In genomic region chr3:70035593-70035992, GRCm38 (mm10) we compare ENCODE assay signal across 10 mouse cellular contexts. TPM values are rescaled to one million over a fixed set of nuclear protein-coding genes. Genes with fewer than 3 reads are reported as not detected.
DNase-seq lines count a peak whose midpoint lies in the region; ATAC-seq and TF ChIP-seq lines count a peak whose summit lies in the region.
"Had no signal": no experiment of that assay in that cellular context is flagged by ENCODE, and none has a peak within 500 bp of the region (broad histone marks: within the 10 kb centered on the region; RNA-seq: fewer than 3 reads in every experiment).

No protein-coding gene starts in this region.

- no peak overlapping the region for H3K4me2 ChIP-seq in limb, embryonic 14.5 days (replicated peaks; ENCODE audit: low read depth, low read length, severe bottlenecking)

- H3K4me3 ChIP-seq in limb, embryonic 14.5 days (replicated peaks; ENCODE audit: low read length), result no peak overlapping the region
- no peak overlapping the region for H3K4me3 ChIP-seq in limb, embryonic 10.5 days

- TF ChIP-seq POLR2A in limb, embryonic 14.5 days (IDR thresholded peaks at IDR 0.05; ENCODE audit: borderline replicate concordance, extremely low read depth, insufficient read depth, insufficient read length), result no peak

- peak; percentile 37 for DNase-seq in limb, embryonic 14.5 days (ENCODE audit: low spot score)
- DNase-seq in limb, embryonic 10.5 days (ENCODE audit: low spot score), result no peak
- peak; percentile 67 to 71 for DNase-seq in cerebellum, postnatal 14 days
- DNase-seq in layer of hippocampus, adult 8-10 months (ENCODE audit: low spot score in 2 of 2), result peak; percentile 31 to 68
- peak; percentile 58 for DNase-seq in right cerebral cortex, postnatal 14 days
- DNase-seq: adrenal gland, adult 2 months; gastrocnemius, postnatal 14 days had no signal

- H3K27ac ChIP-seq in limb, embryonic 14.5 days (replicated peaks; ENCODE audit: low read depth, low read length), result no peak overlapping the region
- no peak overlapping the region for H3K27ac ChIP-seq in limb, embryonic 10.5 days
- H3K27ac ChIP-seq: liver, embryonic 14.5 days had no signal

- WGBS in limb, embryonic 14.5 days, result 28% methylated on average over 4 of the region's 4 CpGs
- 68% methylated on average over 4 of the region's 4 CpGs for WGBS in limb, embryonic 10.5 days

- H3K36me3 ChIP-seq in limb, embryonic 14.5 days (ENCODE audit: control insufficient read depth, insufficient read depth, low read length), result no peaks in the 10 kb centered on the region
- no peaks in the 10 kb centered on the region for H3K36me3 ChIP-seq in limb, embryonic 10.5 days

- H3K9me3 ChIP-seq in limb, embryonic 14.5 days (ENCODE audit: control insufficient read depth, low read length), result no peaks in the 10 kb centered on the region
- no peaks in the 10 kb centered on the region for H3K9me3 ChIP-seq in limb, embryonic 10.5 days (replicated peaks)

- H3K9ac ChIP-seq in limb, embryonic 14.5 days (ENCODE audit: low read depth, low read length, severe bottlenecking), result no peak overlapping the region
- H3K9ac ChIP-seq: liver, embryonic 14.5 days had no signal

- no peak for ATAC-seq in limb, embryonic 14.5 days (ENCODE audit: low FRiP score, low read depth)
- ATAC-seq in monocyte, adult 5-6 weeks (replicated peaks; ENCODE audit: insufficient number of reproducible peaks, low FRiP score, low TSS enrichment, poor library complexity, severe bottlenecking), result no peak
- ATAC-seq in inflammation-experienced regulatory T-cells, adult 6 months, result no peak

- H3K27me3 ChIP-seq in limb, embryonic 14.5 days (ENCODE audit: control insufficient read depth, insufficient read depth, low read length), result no peaks in the 10 kb centered on the region
- no peaks in the 10 kb centered on the region for H3K27me3 ChIP-seq in limb, embryonic 10.5 days (ENCODE audit: low read depth, poor library complexity, severe bottlenecking)

- no peaks in the 10 kb centered on the region for H3K4me1 ChIP-seq in limb, embryonic 14.5 days (ENCODE audit: control insufficient read depth, insufficient read depth, low read length)
- no peaks in the 10 kb centered on the region for H3K4me1 ChIP-seq in limb, embryonic 10.5 days

RNA-seq across cellular contexts. Expression of gene Otol1, which starts 28.2 kb away (rescaled TPM):
- polyA plus RNA-seq in limb, embryonic 14.5 days (2012; rRNA removed), result not detected in 2 replicates
- not detected in 2 replicates for polyA plus RNA-seq in limb, embryonic 14.5 days (2014; fragmentation: Nextera tagmentation; extraction: Ambion mirVana)
- not detected in 2 replicates for polyA plus RNA-seq in limb, embryonic 10.5 days (2016; fragmentation: Nextera tagmentation; extraction: Ambion mirVana)
- total RNA-seq in layer of hippocampus, adult 8-10 months (2022), result not detected
- not detected in 3 replicates for total RNA-seq in monocyte, adult 5-6 weeks (2017)
- polyA plus RNA-seq in inflammation-experienced regulatory T-cells, adult 6 months (2017; shearing (Covaris generic)), result not detected
- total RNA-seq: adrenal gland, adult 2 months; gastrocnemius, postnatal 14 days had no signal
- polyA plus RNA-seq: adrenal gland, adult 2 months; liver, embryonic 14.5 days had no signal
